Mouse (Mus musculus): ENCODE measurements around the gene Olfr1030.
"Not testable (repeated sequence)": the region's sequence is repeated elsewhere in the genome, so short reads cannot be mapped to it uniquely, and the experiment has no call there.

The Olfr1030 gene

GRCm38 (mm10) chr2:85978976-85979375, at the start of gene Olfr1030:
TSS of gene Olfr1030 (plus strand) at chr2:85979276.
- in situ Hi-C loops (cut with MboI, MseI), result no loop called here

GRCm38 (mm10) chr2:85950137-85950536, 28.9 kb upstream of the Olfr1030 start, which contains the start of gene Olfr1028:
TSS of gene Olfr1028 (plus strand) at chr2:85950437.
- in situ Hi-C loops (cut with MboI, MseI), result no loop called here

GRCm38 (mm10) chr2:85973595-85973994, 5.5 kb upstream of the Olfr1030 start, which contains the start of gene Olfr1029:
TSS of gene Olfr1029 (plus strand) at chr2:85973895.
- in situ Hi-C loops (cut with MboI, MseI), result no loop called here

GRCm38 (mm10) chr2:85990004-85990403, 10.9 kb downstream of the Olfr1030 start, which contains the start of gene Olfr1031:
TSS of gene Olfr1031 (plus strand) at chr2:85990304.
- in situ Hi-C loops (cut with MboI, MseI), result no loop called here

- in situ Hi-C loops (cut with MboI, MseI), result no loop called here
These were observed 26.2 kb downstream of the Olfr1030 start, which contains the start of gene Olfr1032 for GRCm38 (mm10) chr2:86005240-86005639. TSS of gene Olfr1032 (plus strand) at chr2:86005540.

- in situ Hi-C loops (cut with MboI, MseI), result not testable (repeated sequence)
These were observed 41.3 kb downstream of the Olfr1030 start, which contains the start of gene Olfr1033 for GRCm38 (mm10) chr2:86020406-86020805. TSS of gene Olfr1033 (plus strand) at chr2:86020633.

GRCm38 (mm10) chr2:86021518-86021917, 42.4 kb downstream of the Olfr1030 start:
- in situ Hi-C loops (cut with MboI, MseI), result not testable (repeated sequence)
